Mouse (Mus musculus) midbrain, postnatal 0 days (tissue): ENCODE measurements around the gene Olfr1015. TPM values are rescaled to one million over a fixed set of nuclear protein-coding genes. Genes with fewer than 3 reads are reported as not detected.
A peak's percentile ranks its signal among the peaks of the same experiment; 100 is the strongest.

ENCODE experiments used
- ATAC-seq: fragments of 200-750 bp; cut with Nextera tagmentation; 2 replicates; pipeline ENCODE4 v1.8.0; 2017; ENCODE audit warnings: moderate number of reproducible peaks, mild to moderate bottlenecking, moderate TSS enrichment, moderate library complexity; ENCODE audit not compliant: low FRiP score
- DNase-seq: peaks from one replicate; pipeline ENCODE4 v3.0.0-alpha.2; 2015; ENCODE audit warnings: low spot score
- H3K27ac ChIP-seq: fragments of 300-500 bp; sonication (generic); 2 replicates; pipeline ENCODE4 v1.5.1; 2014; ENCODE audit warnings: low read depth, mild to moderate bottlenecking, low read length, mixed read lengths
- H3K27me3 ChIP-seq: fragments of 300-500 bp; sonication (generic); 2 replicates; pipeline ENCODE4 v1.6.1; 2014; ENCODE audit warnings: low read length, control low read depth, mixed read lengths; ENCODE audit not compliant: insufficient read depth
- H3K36me3 ChIP-seq: fragments of 300-500 bp; sonication (generic); 2 replicates; pipeline ENCODE4 v1.6.1; 2014; ENCODE audit warnings: low read length, control low read depth, mixed read lengths; ENCODE audit not compliant: insufficient read depth
- H3K4me1 ChIP-seq: fragments of 300-500 bp; sonication (generic); 2 replicates; pipeline ENCODE4 v1.6.1; 2014; ENCODE audit warnings: mild to moderate bottlenecking, control low read depth, antibody characterized with exemption, low read length, mixed read lengths; ENCODE audit not compliant: insufficient read depth
- H3K4me2 ChIP-seq: fragments of 300-500 bp; sonication (generic); 2 replicates; pipeline ENCODE4 v1.6.1; 2014; ENCODE audit warnings: low read depth, mild to moderate bottlenecking, low read length, mixed read lengths; ENCODE audit not compliant: poor library complexity, severe bottlenecking
- H3K4me3 ChIP-seq: fragments of 300-500 bp; sonication (generic); 2 replicates; pipeline ENCODE4 v1.5.1; 2014; ENCODE audit warnings: low read depth, mild to moderate bottlenecking, low read length, moderate library complexity
- H3K9ac ChIP-seq: fragments of 300-500 bp; sonication (generic); replicated peaks from 2 replicates; pipeline ENCODE4 v1.6.1; 2014; ENCODE audit warnings: mild to moderate bottlenecking, low read length, moderate library complexity, mixed read lengths; ENCODE audit not compliant: poor library complexity, severe bottlenecking
- H3K9me3 ChIP-seq: fragments of 300-500 bp; sonication (generic); 2 replicates; pipeline ENCODE4 v1.6.1; 2016; ENCODE audit warnings: low read length, control low read depth
- CTCF ChIP-seq: IDR thresholded peaks from 2 replicates; pipeline ENCODE4 v1.5.1; 2016; ENCODE audit warnings: antibody characterized with exemption, mild to moderate bottlenecking
- WGBS: fragments of 180-500 bp; shearing (Covaris S2); extraction: QIAGEN DNeasy Blood & Tissue Kit; methylation state at CpG from one replicate; pipeline ENCODE4 v1.1.7; 2014; 5-methylcytosine and 5-hydroxymethylcytosine counted together
- polyA plus RNA-seq: library from polyadenylated mRNA; unstranded; fragments of >200 nt; fragmentation: Nextera tagmentation; extraction: Ambion mirVana; gene quantifications from 2 replicates; pipeline ENCODE4 v1.2.1, GENCODE M21; 2015
- total RNA-seq: library from RNA; depleted of rRNA; stranded (reverse); fragments of >200 nt; gene quantifications from 2 replicates; pipeline ENCODE4 v1.2.3, GENCODE M21; 2014; rRNA removed

The Olfr1015 gene
- total RNA-seq (not detected in 2 replicates), polyA plus RNA-seq (not detected in 2 replicates)

GRCm38 (mm10) chr2:85781717-85782116 is at the start of gene Olfr1015:
TSS of gene Olfr1015 (plus strand) at chr2:85782017.
- H3K4me3 ChIP-seq: no peak within 1 kb of the TSS
- no peaks in the 10 kb centered on the region for H3K9me3 ChIP-seq
- H3K27ac ChIP-seq: no peak within 1 kb of the TSS
- TF ChIP-seq CTCF: no peak
- no peak within 1 kb of the TSS for H3K9ac ChIP-seq
- H3K36me3 ChIP-seq: no peaks in the 10 kb centered on the region
- ATAC-seq: no peak
- no peaks in the 10 kb centered on the region for H3K4me1 ChIP-seq
- no peak for DNase-seq
- no peaks in the 10 kb centered on the region for H3K27me3 ChIP-seq
- H3K4me2 ChIP-seq: no peak within 1 kb of the TSS

- TF ChIP-seq CTCF: no peak
- no peak overlapping the region for H3K4me2 ChIP-seq
- no peaks in the 10 kb centered on the region for H3K27me3 ChIP-seq
- H3K9ac ChIP-seq: no peak overlapping the region
- H3K4me1 ChIP-seq: no peaks in the 10 kb centered on the region
- H3K27ac ChIP-seq: no peak overlapping the region
- DNase-seq: peak; percentile 5
- no peaks in the 10 kb centered on the region for H3K36me3 ChIP-seq
- no peak for ATAC-seq
- no peak overlapping the region for H3K4me3 ChIP-seq
- 82% methylated on average over 4 of the region's 4 CpGs for WGBS
- no peaks in the 10 kb centered on the region for H3K9me3 ChIP-seq
Measured at GRCm38 (mm10) chr2:85753822-85754221, 28.0 kb upstream of the Olfr1015 start.

- no peak within 1 kb of the TSS for H3K9ac ChIP-seq
- no peaks in the 10 kb centered on the region for H3K36me3 ChIP-seq
- no peaks in the 10 kb centered on the region for H3K9me3 ChIP-seq
- TF ChIP-seq CTCF: no peak
- H3K4me2 ChIP-seq: no peak within 1 kb of the TSS
- no peaks in the 10 kb centered on the region for H3K27me3 ChIP-seq
- H3K27ac ChIP-seq: no peak within 1 kb of the TSS
- 85% methylated on average over 1 of the region's 1 CpGs for WGBS
- no peaks in the 10 kb centered on the region for H3K4me1 ChIP-seq
- DNase-seq: no peak
- H3K4me3 ChIP-seq: no peak within 1 kb of the TSS
- ATAC-seq: no peak
Measured at GRCm38 (mm10) chr2:85762666-85763065, 19.2 kb upstream of the Olfr1015 start, which contains the start of gene Olfr1012. TSS of gene Olfr1012 (minus strand) at chr2:85762766.

GRCm38 (mm10) chr2:85766798-85767197 is 15.0 kb upstream of the Olfr1015 start, which contains the start of gene Olfr1013:
TSS of gene Olfr1013 (plus strand) at chr2:85767098.
- H3K4me2 ChIP-seq: no peak within 1 kb of the TSS
- no peak within 1 kb of the TSS for H3K27ac ChIP-seq
- H3K9ac ChIP-seq: no peak within 1 kb of the TSS
- no peaks in the 10 kb centered on the region for H3K4me1 ChIP-seq
- H3K27me3 ChIP-seq: no peaks in the 10 kb centered on the region
- no peak for TF ChIP-seq CTCF
- DNase-seq (no peak), ATAC-seq (no peak)
- H3K9me3 ChIP-seq: no peaks in the 10 kb centered on the region
- no peak within 1 kb of the TSS for H3K4me3 ChIP-seq
- H3K36me3 ChIP-seq: no peaks in the 10 kb centered on the region

- no peaks in the 10 kb centered on the region for H3K9me3 ChIP-seq
- no peaks in the 10 kb centered on the region for H3K4me1 ChIP-seq
- H3K27ac ChIP-seq: no peak within 1 kb of the TSS
- ATAC-seq (no peak), DNase-seq (no peak)
- no peak within 1 kb of the TSS for H3K9ac ChIP-seq
- no peak within 1 kb of the TSS for H3K4me2 ChIP-seq
- H3K4me3 ChIP-seq: no peak within 1 kb of the TSS
- TF ChIP-seq CTCF: no peak
- no peaks in the 10 kb centered on the region for H3K36me3 ChIP-seq
- H3K27me3 ChIP-seq: no peaks in the 10 kb centered on the region
Measured at GRCm38 (mm10) chr2:85772413-85772812, 9.4 kb upstream of the Olfr1015 start, which contains the start of gene Olfr1014. TSS of gene Olfr1014 (plus strand) at chr2:85772713.

GRCm38 (mm10) chr2:85792331-85792730 is 10.5 kb downstream of the Olfr1015 start:
- H3K4me2 ChIP-seq: no peak overlapping the region
- no peak overlapping the region for H3K9ac ChIP-seq
- TF ChIP-seq CTCF: no peak
- no peaks in the 10 kb centered on the region for H3K4me1 ChIP-seq
- DNase-seq (no peak), ATAC-seq (no peak)
- no peaks in the 10 kb centered on the region for H3K9me3 ChIP-seq
- no peak overlapping the region for H3K27ac ChIP-seq
- H3K4me3 ChIP-seq: no peak overlapping the region
- H3K36me3 ChIP-seq: no peaks in the 10 kb centered on the region
- 10% methylated on average over 2 of the region's 2 CpGs for WGBS
- H3K27me3 ChIP-seq: no peaks in the 10 kb centered on the region
